Mouse (Mus musculus): ENCODE measurements at regions not wholly inside any gene's neighbourhood (a gene's known extent, or its start where the extent isn't known, plus 50 kb on each side); places are given as distances from the start of the nearest gene placed in this dataset.

GRCm38 (mm10) chr14:48753517-48754079 lies 80.0 kb upstream of the Otx2 start:
- no peak for DNase-seq (ENCODE audit: low read depth, low spot score)

GRCm38 (mm10) chr14:48753084-48753483 lies 79.5 kb upstream of the Otx2 start:
- DNase-seq (ENCODE audit: low read depth, low spot score), result no peak

GRCm38 (mm10) chr14:48752579-48752905 lies 78.9 kb upstream of the Otx2 start:
- no peak for DNase-seq (ENCODE audit: low read depth, low spot score)

GRCm38 (mm10) chr14:48751751-48752578 lies 78.3 kb upstream of the Otx2 start:
- DNase-seq (ENCODE audit: low read depth, low spot score), result no peak

- DNase-seq (ENCODE audit: low read depth, low spot score), result no peak
Measured at GRCm38 (mm10) chr14:48750994-48751393, 77.4 kb upstream of the Otx2 start.

GRCm38 (mm10) chr14:48748976-48749375 lies 75.4 kb upstream of the Otx2 start:
- DNase-seq (ENCODE audit: low read depth, low spot score), result no peak

- DNase-seq (ENCODE audit: low read depth, low spot score), result no peak
Measured at GRCm38 (mm10) chr14:48747936-48748335, 74.3 kb upstream of the Otx2 start.

GRCm38 (mm10) chr14:48740942-48741602 lies 67.5 kb upstream of the Otx2 start:
- DNase-seq (ENCODE audit: low read depth, low spot score), result no peak

GRCm38 (mm10) chr14:48739121-48739520 lies 65.5 kb upstream of the Otx2 start:
- DNase-seq (ENCODE audit: low read depth, low spot score), result no peak

- DNase-seq (ENCODE audit: low read depth, low spot score), result no peak
Measured at GRCm38 (mm10) chr14:48738641-48739040, 65.0 kb upstream of the Otx2 start.

GRCm38 (mm10) chr14:48738213-48738612 lies 64.6 kb upstream of the Otx2 start:
- no peak for DNase-seq (ENCODE audit: low read depth, low spot score)

GRCm38 (mm10) chr14:48736969-48737860 lies 63.6 kb upstream of the Otx2 start:
- no peak for DNase-seq (ENCODE audit: low read depth, low spot score)

GRCm38 (mm10) chr14:48736211-48736610 lies 62.6 kb upstream of the Otx2 start:
- no peak for DNase-seq (ENCODE audit: low read depth, low spot score)

- no peak for DNase-seq (ENCODE audit: low read depth, low spot score)
Measured at GRCm38 (mm10) chr14:48729996-48730395, 56.4 kb upstream of the Otx2 start.
